Mouse (Mus musculus) ES-Bruce4 (cell line): ENCODE results near the gene Ppp1r2.

Experiments used
- CTCF ChIP-seq: IDR thresholded peaks from one replicate; pipeline ENCODE4 v1.8.1; 2011; ENCODE audit warnings: low read depth, low read length
- EP300 ChIP-seq: IDR thresholded peaks from 2 replicates; pipeline ENCODE4 v1.6.1; 2011; ENCODE audit warnings: low read depth, low read length; ENCODE audit not compliant: insufficient read depth
- POLR2A ChIP-seq: IDR thresholded peaks from one replicate; pipeline ENCODE4 v1.8.1; 2011; ENCODE audit warnings: low read length; ENCODE audit not compliant: insufficient read depth

- TF ChIP-seq CTCF: no peak
- TF ChIP-seq POLR2A: no peak
- no peak for TF ChIP-seq EP300
Measured at GRCm38 (mm10) chr16:31303276-31303675, 28.2 kb upstream of the Ppp1r2 start.
